Mouse (Mus musculus): ENCODE results near the gene Cstad.

- TF ChIP-seq CTCF (IDR thresholded peaks at IDR 0.05; ENCODE audit: control insufficient read depth, insufficient read depth, low read length) = no peak
- TF ChIP-seq POLR2A (IDR thresholded peaks at IDR 0.05; ENCODE audit: borderline replicate concordance, control insufficient read depth, low read depth, low read length) = no peak
Measured at GRCm38 (mm10) chr2:30605762-30606051, 10.9 kb downstream of the Cstad start.

Data from bone marrow, adult 2 months (tissue).